Mouse (Mus musculus) erythroblast, adult 5-6 weeks (primary cell): ENCODE results near the gene Abcb1b. TPM values are rescaled to one million over a fixed set of nuclear protein-coding genes. Genes with fewer than 3 reads are reported as not detected.
"Not testable (repeated sequence)": the region's sequence is repeated elsewhere in the genome, so short reads cannot be mapped to it uniquely, and the experiment has no call there.

ENCODE experiments used
- ATAC-seq: replicated peaks from 2 replicates; pipeline ENCODE4 v1.8.0; 2016; ENCODE audit warnings: moderate number of reproducible peaks, mild to moderate bottlenecking, moderate TSS enrichment, inconsistent platforms; ENCODE audit not compliant: poor library complexity, low FRiP score, severe bottlenecking
- total RNA-seq, 2 experiments: library from RNA; stranded (forward) in 1 of 2; stranded (reverse) in 1 of 2; fragments of 150-400 nt in 1 of 2; fragments of 200-764, 138-1000 nt in 1 of 2; gene quantifications; 2 replicates each; pipeline versions ENCODE4 v1.2.3 to v1.2.4; 2015 to 2017; ENCODE audit warnings: low replicate concordance in 2 of 2

Gene Abcb1b
- total RNA-seq, 2 experiments from 2014 or later, result 0.58 to 0.60 TPM

DNA sequence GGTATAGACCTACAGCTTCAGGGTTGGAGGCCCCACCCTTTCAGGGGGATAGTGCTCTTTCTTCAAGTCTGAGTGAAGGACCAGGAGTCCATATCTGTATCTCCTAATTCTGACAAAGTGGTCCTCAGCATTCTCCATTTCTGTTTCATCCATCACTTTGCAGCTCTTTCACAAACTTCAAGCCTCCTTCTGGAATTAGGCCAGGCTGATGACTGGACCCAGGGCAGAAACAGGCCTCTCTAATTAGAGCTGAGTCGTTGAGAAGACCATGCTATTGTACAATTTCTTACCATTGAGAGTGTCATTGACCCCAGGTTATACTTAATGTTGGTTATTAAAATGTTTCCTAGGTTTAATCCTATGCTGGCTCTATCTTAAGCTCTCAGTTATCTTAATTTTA lies 63.9 kb downstream of the Abcb1b start:
- ATAC-seq, result no peak

DNA sequence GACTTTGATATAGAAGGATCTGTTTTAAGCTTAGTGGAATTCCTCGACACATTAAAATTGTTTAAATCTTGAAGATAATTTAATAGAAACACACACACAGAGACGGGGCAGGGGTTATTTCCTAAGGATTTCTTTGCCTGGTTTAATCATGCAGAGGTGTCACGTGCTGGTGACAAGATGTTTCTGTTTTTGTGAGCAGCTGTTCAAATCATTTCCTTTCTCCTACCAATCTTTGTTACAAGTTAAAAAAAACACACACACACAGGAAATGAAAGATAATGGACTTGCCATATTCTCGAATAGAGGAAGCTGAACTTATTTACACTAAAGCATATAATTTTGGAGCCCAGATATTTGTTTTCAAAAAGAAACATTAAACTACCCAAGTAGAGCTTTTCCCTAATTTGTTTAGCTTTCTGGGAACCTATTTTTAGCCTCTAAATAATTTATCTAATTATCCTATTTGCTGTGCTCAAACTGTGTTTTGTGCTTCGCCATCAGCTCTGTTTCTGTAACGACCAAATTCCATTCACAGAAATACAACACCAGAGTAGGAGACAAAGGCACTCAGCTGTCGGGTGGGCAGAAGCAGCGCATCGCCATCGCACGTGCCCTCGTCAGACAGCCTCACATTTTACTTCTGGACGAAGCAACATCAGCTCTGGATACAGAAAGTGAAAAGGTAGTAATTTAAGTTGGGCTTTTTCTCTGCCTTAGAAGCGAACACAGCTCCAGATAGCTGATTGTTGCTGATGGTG lies 65.8 kb downstream of the Abcb1b start:
- no peak for ATAC-seq

DNA sequence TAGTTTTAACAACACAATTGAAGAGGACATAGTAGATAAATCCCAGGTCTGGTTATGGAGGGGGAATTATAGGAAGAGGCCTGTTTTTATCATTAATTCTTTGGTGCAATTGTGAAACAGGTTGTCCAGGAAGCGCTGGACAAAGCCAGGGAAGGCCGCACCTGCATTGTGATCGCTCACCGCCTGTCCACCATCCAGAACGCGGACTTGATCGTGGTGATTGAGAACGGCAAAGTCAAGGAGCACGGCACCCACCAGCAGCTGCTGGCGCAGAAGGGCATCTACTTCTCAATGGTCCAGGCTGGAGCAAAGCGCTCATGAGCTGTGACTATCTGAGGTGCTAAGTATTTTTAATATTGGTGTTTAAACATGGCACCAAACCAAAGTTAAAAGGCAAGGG lies 67.7 kb downstream of the Abcb1b start:
- ATAC-seq, result not testable (repeated sequence)

DNA sequence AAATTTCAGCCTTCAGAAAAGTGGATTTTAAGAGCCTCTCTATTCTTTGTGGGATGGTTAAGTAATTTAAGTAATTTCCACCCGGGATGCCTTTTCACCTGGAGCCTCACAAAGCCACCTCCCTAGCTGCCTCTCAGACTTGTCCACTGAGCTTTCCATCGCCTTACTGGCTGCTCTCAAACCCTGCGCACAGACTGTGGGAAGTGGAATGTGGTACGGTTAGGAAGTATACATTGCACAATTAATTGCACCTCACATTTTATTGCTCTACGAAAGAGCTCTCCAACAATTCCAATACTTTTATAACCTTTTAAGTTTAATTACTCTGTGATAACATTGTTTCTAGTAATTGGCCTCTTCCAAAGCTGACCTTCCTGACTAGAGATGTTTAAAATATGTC lies 68.4 kb downstream of the Abcb1b start:
- ATAC-seq, result no peak

DNA sequence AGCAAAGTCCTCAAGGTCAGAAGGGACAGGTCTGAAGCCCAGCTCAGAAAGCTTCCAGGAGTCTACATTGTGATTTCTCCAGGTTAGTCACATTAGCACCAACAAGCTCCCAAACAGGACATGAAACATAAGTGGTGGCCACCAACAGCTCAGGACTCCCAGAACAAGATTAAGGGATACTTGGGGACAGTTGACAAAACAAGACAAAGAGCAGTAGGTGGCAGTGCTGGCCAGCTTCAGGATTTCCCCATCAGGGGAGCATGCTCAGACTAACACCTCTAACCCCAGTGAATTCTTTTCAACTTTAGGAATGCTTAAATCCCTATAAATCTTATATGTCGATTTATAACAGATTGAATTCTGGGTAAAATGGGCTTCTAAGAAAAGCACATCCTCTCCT lies 70.1 kb downstream of the Abcb1b start:
- ATAC-seq, result peak; percentile 79; the same call in 1 of the 2 replicates

DNA sequence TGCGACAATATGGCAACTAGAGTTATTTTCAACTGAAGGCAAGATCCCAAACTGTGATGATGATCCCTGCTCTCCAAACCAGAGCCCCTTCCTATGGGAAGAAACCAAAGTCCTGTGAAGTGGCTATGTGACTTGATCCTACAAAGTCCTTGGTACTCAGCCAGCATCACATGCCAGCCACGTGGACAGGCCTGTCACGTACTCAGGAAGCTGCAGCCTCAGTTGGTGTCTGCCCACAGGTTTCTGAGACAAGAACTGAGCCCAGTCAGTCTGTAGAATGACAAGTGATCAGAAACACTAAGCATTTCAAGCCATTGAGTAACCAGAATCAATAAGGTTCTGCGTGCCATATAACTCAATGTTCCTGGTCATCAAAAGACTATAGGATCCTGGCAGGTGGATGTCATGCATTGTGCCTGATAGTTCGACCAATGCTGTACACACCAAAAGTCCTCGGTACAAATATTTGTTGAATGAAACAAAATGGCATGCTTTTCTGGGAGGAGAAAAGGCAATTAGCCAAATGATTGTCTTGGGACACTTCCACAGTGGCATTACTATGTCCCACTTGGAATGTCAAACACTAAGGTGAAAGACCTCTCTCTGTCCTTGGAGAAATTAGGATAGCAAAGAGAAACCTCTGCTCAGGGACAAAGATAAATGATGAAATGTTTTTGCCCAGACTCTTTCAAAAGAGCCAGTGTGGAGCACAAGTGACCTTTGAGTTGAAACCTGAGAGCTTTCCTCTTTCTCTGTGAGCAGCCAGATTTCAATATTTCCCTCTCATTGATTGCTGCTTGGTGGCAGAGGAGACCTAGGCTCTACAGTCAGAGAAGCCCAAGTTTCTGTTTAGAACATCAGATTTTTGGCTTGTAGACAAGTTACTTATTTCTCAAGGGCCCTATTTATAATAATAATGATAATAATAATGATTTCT lies 75.3 kb downstream of the Abcb1b start:
- no peak for ATAC-seq

DNA sequence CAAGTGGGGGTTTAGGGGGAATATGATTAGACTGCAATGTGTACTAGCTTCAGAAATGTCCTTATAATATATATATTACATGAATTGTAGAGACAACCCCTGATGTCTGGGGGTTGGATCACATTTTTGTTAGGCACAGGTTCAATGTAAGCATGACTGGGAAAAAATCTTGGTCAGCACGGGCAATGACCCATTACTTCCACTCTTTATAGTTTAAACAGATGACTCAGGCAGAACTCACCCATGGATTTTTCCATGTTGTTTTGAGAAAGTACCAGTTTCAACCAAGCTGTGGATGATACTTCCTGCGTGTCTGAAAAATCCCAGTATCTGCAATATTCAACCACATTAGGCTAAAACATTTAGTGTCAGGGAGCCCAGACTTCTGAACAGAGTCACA lies 79.1 kb downstream of the Abcb1b start:
- no peak for ATAC-seq

DNA sequence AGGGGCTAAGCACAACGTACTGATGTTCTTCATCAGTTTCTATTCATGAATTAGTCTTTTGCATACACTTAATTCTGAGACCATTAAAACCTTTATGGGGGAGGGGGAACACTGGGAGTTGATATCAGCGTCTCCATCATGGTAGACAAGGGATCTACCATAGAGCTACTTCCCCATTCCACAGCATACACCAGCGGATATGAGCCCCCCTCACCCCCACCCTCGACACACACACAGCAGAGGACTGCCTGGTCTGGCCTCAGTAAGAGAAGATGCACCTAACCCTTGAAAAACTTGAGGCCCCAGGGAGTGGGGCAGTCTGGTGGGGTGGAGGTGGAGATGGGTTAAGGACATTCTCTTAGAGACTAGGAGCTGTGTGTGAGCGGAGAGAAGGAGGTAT lies 79.9 kb downstream of the Abcb1b start:
- ATAC-seq, result no peak

DNA sequence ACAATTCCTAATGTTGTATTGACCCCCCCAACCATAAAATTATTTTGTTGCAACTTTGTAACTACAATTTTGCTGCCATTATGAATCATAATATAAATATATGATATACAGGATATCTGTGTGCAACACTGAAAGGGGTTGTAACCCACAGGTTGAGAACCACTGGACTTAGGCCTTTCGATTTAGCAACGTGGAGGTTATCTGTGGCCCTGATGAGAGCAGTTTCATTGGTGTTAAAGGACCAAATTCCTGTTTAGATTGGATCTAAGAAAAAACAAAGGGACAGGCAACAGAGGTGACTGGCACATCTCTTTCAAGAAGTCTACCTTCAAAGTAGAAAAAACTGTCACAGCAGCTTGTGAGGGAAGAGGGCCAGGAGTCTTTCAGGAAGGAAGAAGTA lies 87.9 kb downstream of the Abcb1b start:
- ATAC-seq, result no peak

DNA sequence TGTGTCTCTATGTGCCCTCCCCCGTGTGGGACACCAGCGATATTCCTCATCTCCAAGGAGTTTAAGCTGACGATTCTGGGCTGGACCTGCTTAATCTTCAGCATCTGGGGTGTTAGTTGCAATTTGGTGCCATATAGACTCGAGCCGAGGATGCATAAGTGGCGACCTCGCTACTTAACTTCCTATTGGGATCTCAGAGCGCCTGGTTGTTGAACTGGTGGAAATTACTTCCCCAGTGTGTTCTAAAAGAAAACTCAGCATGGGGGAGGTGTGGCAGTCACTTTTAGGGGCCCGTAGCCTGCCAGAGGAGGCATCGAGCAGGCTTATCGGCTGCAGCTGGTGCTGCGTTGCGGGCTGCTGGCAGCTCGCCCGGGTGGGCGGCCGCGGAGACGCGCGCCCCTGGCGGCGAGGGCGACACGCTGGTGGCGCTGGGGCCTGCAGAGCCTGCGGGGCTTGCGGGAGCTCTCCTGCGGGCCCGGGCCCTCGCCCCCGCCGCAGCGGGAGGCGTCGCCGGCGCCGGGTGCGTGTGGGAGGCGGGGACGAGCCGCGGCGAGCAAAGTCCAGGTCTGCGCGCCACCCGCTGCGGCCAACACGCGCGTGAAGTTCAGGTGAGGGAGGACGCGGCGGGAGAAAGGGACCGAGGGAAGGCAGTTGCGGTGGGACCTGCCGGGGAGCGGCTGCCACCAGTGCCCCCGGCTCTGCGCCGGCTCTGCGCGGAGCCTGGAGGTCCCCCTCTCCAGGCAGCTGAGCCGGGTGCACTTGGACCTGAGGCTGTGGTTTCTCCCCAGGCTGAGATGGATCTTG lies 95.6 kb downstream of the Abcb1b start, which contains the start of gene Abcb4:
Gene Abcb4, plus strand, starts transcription at position 418 of the 804 bp plus-strand sequence.
- peak; percentile 80 for ATAC-seq

DNA sequence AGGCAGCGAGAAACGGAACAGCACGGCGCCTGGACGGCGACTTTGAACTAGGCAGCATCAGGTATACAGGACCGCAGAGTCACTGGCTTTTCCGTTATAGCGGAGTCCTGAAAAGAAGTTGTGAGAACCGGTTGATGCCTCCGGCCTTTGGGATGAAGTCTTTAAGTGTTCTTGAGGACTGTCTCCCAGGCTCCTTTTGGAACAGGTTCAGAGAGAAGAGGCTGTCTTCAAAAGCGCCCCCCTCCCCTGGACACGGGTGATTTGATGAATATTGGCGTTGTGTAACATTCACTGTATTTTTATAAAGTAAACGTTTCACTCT lies 96.1 kb downstream of the Abcb1b start:
- ATAC-seq, result peak; percentile 41

DNA sequence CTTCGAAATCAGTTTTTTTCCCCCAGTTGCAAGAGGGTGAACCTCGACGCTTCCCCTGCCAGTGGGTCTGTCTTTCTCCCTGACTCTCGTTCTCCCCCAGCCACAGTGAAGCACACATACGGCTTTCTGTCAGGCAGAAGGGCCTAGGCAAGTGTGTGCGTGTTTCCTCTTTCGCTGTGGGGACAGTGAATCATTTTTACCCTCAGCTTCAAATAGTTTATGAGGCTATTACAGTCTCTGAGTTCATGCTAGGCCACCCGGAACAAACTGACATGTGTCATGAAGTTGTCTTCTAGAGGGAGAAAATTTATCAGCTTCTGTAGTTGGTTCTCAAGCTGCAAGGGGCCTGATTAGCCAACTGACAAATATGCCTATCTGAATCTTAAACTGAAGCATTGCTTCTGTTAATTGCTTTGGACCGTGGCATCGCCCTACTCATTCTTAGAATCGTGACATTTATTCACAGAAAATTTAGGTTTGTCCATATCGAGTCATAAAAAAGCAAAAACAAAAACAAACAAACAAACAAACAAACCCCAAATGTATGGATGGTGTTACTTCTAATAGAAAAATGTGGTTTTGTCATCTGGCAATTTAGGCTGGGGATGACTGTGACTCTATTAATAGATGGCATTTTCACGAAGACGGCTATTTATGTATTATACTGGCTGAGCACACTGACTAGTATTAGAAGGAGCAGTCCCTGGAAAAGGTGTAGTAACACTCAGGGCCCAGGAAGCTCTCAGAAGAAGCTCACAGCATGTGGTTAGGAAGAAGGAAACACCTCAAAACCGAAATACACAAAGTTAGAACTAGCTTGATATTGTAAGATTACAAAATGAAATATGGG lies 96.9 kb downstream of the Abcb1b start:
- peak; percentile 79 for ATAC-seq

DNA sequence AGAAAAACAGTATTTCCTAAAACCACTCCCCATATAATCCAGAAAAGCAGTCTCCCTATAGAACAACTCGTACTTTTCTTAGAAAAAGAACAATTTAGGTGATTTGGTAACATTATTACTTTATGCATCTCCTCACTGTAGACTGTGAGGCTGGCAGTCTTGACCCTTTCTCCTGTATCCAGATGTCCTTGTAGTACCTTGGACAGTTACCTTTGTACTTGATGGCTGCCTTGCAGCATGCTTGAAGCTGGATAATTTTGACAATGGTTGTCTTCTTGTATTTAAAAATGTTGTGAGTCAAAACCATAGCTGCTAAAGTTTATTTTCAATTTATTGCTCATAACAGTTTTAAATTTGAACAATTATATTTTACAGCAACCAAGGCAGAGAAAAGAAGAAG lies 98.3 kb downstream of the Abcb1b start:
- no peak for ATAC-seq

DNA sequence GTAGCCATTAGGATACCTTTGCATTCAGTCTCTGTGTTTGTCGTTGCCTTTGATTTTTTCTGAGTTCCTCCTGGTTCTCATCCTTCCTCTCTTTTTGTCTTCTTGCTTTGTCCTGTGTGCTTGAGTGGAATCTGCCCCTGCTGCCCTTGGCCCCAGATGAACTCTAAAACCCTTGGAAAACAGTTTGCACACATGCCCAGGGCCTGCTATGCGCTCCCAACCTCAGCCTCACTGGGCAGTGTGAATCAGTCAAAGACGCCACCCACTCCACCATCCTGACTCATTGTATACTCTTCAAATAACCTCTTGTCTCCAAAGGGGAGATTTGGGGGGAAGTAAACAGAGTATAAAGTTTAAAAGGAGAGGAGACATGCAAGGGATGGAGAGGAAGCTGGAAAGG lies 100.3 kb downstream of the Abcb1b start:
- no peak for ATAC-seq

DNA sequence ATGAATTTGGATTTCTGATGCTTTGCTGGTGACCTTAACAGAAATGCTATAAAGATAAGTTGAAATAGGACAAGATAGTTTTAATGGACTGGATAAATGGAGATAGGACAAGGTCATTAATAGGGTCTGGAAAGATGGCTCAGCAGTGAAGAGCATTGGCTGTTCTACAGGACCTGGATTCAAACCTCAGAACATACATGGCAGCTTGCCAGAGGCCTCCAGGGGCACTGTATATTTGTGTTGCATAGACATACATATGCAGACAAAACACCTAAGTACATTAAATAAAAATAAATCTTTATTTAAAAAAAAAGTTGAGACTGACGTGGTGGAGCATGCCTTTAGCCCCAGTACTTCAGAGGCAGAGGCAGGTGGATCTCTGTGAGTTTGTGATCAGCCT lies 103.1 kb downstream of the Abcb1b start:
- no peak for ATAC-seq

DNA sequence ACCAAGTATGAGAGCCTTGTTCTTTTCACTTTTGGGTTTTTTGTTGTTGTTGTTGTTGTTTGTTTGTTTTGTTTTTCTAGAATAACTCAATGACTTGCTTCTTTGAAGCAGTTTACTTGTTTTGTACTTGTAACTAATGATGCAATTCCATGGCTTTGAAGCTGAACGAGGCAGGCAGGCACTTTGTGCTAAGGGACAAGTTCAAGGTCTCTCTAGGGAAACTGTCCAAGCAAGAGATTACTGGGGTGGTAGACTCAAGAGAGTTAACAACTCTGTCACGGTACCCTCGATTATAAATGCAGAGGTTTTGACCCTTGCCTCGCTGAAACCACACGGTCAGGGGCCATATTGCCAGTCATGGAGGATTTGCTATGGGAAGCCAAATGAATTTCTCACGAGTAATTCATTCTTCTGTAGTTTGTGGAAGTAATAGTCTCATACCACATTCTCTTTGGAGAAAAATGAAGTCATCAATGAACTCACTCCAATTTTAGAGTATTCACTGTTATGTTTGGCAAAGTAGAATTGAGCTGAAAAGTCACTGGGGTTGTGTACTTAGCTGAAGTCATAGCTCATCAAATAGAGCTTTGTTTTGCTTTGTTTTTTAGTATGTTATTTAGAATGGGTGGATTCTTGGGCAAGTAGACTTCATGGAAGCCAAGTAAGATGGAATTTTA lies 104.3 kb downstream of the Abcb1b start:
- ATAC-seq, result no peak

DNA sequence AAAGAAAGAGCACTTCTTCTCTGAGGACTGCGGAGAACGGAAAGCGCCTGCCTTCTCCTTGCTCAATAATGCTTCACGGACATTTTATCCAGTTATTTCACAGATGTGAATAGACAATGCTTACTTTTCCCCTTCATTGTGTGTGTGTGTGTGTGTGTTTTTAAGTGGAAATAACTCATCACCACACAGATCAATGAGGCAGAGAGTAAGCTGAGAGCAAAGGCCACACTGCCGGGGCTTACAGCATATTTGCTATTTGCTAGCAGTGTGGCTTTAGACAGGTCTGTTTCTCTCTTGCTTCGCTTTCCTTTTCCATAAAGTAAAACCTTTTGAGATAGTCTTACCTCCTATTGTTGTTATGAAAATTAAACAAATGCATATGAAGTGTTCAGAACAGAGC lies 106.6 kb downstream of the Abcb1b start:
- no peak for ATAC-seq

DNA sequence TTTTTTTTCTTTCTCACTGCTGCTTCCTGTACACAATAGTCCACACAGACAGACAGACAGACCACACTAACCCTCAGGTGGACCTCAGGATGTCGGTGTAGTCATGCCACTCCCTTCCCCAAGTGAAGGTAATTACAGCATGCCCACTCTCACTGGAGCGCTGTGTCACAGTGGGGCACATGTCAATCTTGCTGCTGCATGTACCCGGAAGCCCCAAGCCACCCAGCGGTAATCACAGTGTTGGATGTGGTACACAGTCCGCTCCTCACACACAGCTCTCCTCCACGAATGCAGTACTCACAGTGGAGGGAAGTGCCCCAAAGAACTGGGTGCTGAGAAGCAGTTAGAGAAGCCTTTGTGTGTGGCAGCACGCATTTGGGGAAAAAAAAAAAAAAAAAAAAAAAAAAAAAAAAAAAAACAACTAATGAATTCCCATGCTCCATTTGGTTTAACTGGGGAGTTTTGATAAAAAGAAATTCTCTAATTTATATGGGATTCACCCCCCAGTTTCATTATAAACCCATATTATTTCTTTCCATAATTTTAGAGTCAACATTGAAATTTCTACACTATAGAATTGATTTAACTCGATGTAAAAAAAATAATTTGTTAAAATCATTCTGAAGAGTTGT lies 113.7 kb downstream of the Abcb1b start:
- 0 out of 2 replicates have a peak, but pooled peaks have one; percentile 26 for ATAC-seq
